Mouse (Mus musculus) spleen, postnatal 0 days (tissue): ENCODE measurements around the gene Cep63. TPM values are rescaled to one million over a fixed set of nuclear protein-coding genes. Genes with fewer than 3 reads are reported as not detected.

Experiments used
- polyA plus RNA-seq: library from polyadenylated mRNA; unstranded; fragments of >200 nt; fragmentation: Nextera tagmentation; extraction: Ambion mirVana; gene quantifications from 2 replicates; pipeline ENCODE4 v1.2.1, GENCODE M21; 2015

The Cep63 gene
- polyA plus RNA-seq = 26.9 and 28.5 TPM in 2 replicates

GRCm38 (mm10) chr9:102625983-102626838, at the start of gene Cep63, which contains the start of gene Anapc13:
Gene Cep63 (minus strand): TSS chr9:102626534.
Gene Anapc13 (plus strand): TSS chr9:102626296.

Other genes starting within 250 kb of the Cep63 start
- gene Ky, start 120.8 kb downstream of the Cep63 start, polyA plus RNA-seq = 0.02 and 0.04 TPM in 2 replicates
- 110 and 111 TPM in 2 replicates for gene Anapc13, start 238 bp downstream of the Cep63 start, polyA plus RNA-seq
- 8.3 and 9.4 TPM in 2 replicates for gene Amotl2, start 90.1 kb upstream of the Cep63 start, polyA plus RNA-seq
- gene Ryk, start 208.4 kb upstream of the Cep63 start, polyA plus RNA-seq = 7.9 and 8.0 TPM in 2 replicates